ENCODE assay signal across 9 mouse cellular contexts in the genomic region with DNA sequence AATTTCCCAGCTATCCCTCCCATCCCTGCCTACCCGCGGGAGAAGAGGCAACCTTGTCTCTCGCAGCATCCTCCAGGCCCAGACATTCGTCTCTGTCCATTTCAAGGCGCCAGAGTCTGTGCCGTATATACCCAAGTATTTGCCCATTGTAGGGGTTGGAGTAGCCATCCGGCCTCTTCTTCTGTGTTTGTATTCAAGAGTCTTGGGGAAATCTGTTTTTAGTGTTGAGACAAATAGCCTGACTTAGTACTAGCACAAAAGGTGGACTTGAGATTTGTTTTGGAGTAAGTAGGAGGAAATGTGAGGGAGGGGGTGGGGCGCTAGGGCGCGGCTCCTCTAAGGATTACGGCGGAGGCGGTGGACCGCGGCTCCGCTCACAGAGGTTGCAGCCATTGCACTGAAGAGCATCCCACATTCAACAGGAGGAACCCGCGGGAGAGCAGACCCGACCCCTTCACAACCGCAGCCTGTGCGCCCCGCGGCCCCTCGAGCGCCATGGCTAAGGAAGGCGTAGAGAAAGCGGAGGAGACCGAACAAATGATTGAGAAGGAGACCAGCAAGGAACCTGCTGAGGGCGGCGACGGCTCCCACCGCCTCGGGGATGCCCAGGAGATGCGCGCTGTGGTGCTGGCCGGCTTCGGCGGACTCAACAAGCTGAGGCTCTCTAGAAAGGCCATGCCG. TPM values are rescaled to one million over a fixed set of nuclear protein-coding genes. Genes with fewer than 3 reads are reported as not detected.
DNase-seq lines count a peak whose midpoint lies in the region; ATAC-seq and TF ChIP-seq lines count a peak whose summit lies in the region.
"Had no signal": no experiment of that assay in that cellular context is flagged by ENCODE, and none has a peak within 500 bp of the region (broad histone marks: within the 10 kb centered on the region; RNA-seq: fewer than 3 reads in every experiment).

Gene Vat1l, plus strand, starts transcription at position 392 of the 681 bp plus-strand sequence.

- H3K4me2 ChIP-seq in heart, embryonic 15.5 days = peak within 1 kb of the TSS; percentile 67
- peak within 1 kb of the TSS; percentile 89 for H3K4me2 ChIP-seq in forebrain, embryonic 12.5 days
- H3K4me2 ChIP-seq in stomach, embryonic 14.5 days (replicated peaks; ENCODE audit: low read depth, low read length) = peak within 1 kb of the TSS; percentile 65

- peaks cover 11% of the 10 kb centered on the region for H3K4me1 ChIP-seq in heart, embryonic 15.5 days (replicated peaks)
- H3K4me1 ChIP-seq in brown adipose tissue, adult 24 weeks (ENCODE audit: control insufficient read depth, insufficient read depth, insufficient read length, low read length) = no peaks in the 10 kb centered on the region; the same call in 1 of the 2 replicates
- peaks cover 26% of the 10 kb centered on the region for H3K4me1 ChIP-seq in forebrain, embryonic 12.5 days
- H3K4me1 ChIP-seq in stomach, embryonic 14.5 days (ENCODE audit: control insufficient read depth, insufficient read depth, low read length) = peaks cover 7% of the 10 kb centered on the region; the same call in 1 of the 2 replicates

- no peak for DNase-seq in heart, adult 9 months (ENCODE audit: low spot score in 2 of 2)
- peak; percentile 12 to 21 for DNase-seq in layer of hippocampus, adult 2 months (ENCODE audit: low spot score in 2 of 2)
- no peak for DNase-seq in urinary bladder, postnatal 10 days (ENCODE audit: low spot score)

- under 1% methylated on average over 39 of the region's 39 CpGs for WGBS in heart, embryonic 15.5 days
- WGBS in forebrain, embryonic 12.5 days = under 1% methylated on average over 39 of the region's 39 CpGs
- under 1% methylated on average over 39 of the region's 39 CpGs for WGBS in stomach, embryonic 14.5 days

- H3K27ac ChIP-seq in heart, embryonic 15.5 days = no peak within 1 kb of the TSS
- H3K27ac ChIP-seq in brown adipose tissue, adult 24 weeks (replicated peaks; ENCODE audit: low read depth, low read length) = no peak within 1 kb of the TSS
- H3K27ac ChIP-seq in forebrain, embryonic 12.5 days = 0 out of 2 replicates have a peak within 1 kb of the TSS, but pooled peaks have one; percentile 50
- peak within 1 kb of the TSS; percentile 29; the same call in 1 of the 2 replicates for H3K27ac ChIP-seq in layer of hippocampus, adult 2 months
- H3K27ac ChIP-seq in stomach, embryonic 14.5 days (ENCODE audit: low read length) = no peak within 1 kb of the TSS
- H3K27ac ChIP-seq: liver, embryonic 14.5 days had no signal

- no peak within 1 kb of the TSS for H3K9ac ChIP-seq in heart, embryonic 15.5 days
- H3K9ac ChIP-seq in forebrain, embryonic 12.5 days = peak within 1 kb of the TSS; percentile 68
- H3K9ac ChIP-seq in stomach, embryonic 14.5 days (replicated peaks; ENCODE audit: low read depth, low read length) = no peak within 1 kb of the TSS
- H3K9ac ChIP-seq: liver, embryonic 14.5 days had no signal

- TF ChIP-seq CTCF in layer of hippocampus, adult 2 months (conservative IDR thresholded peaks at IDR 0.05) = no peak

- ATAC-seq in heart, embryonic 15.5 days (replicated peaks; ENCODE audit: insufficient number of reproducible peaks, insufficient read depth, low FRiP score, low read depth) = no peak
- peak; percentile 92 for ATAC-seq in forebrain, embryonic 12.5 days (ENCODE audit: low FRiP score)
- ATAC-seq in megakaryocyte progenitor cell, adult 5-6 weeks (replicated peaks; ENCODE audit: poor library complexity) = peak; percentile 45
- no peak for ATAC-seq in stomach, embryonic 14.5 days (ENCODE audit: insufficient number of reproducible peaks, insufficient read depth, low FRiP score, low read depth)

- no peaks in the 10 kb centered on the region for H3K36me3 ChIP-seq in heart, embryonic 15.5 days
- no peaks in the 10 kb centered on the region for H3K36me3 ChIP-seq in forebrain, embryonic 12.5 days (replicated peaks)
- H3K36me3 ChIP-seq in stomach, embryonic 14.5 days (ENCODE audit: control insufficient read depth, insufficient read depth, low read length) = no peaks in the 10 kb centered on the region

- peak within 1 kb of the TSS; percentile 45 for H3K4me3 ChIP-seq in heart, embryonic 15.5 days
- H3K4me3 ChIP-seq in brown adipose tissue, adult 24 weeks (ENCODE audit: insufficient read depth, low read depth, low read length) = peak within 1 kb of the TSS; percentile 55
- H3K4me3 ChIP-seq in forebrain, embryonic 12.5 days (replicated peaks) = peak within 1 kb of the TSS; percentile 67
- peak within 1 kb of the TSS; percentile 64 for H3K4me3 ChIP-seq in layer of hippocampus, adult 2 months
- peak within 1 kb of the TSS; percentile 30 for H3K4me3 ChIP-seq in stomach, embryonic 14.5 days (ENCODE audit: low read depth, low read length)

- no peaks in the 10 kb centered on the region for H3K9me3 ChIP-seq in heart, embryonic 15.5 days (replicated peaks)
- no peaks in the 10 kb centered on the region for H3K9me3 ChIP-seq in forebrain, embryonic 12.5 days
- no peaks in the 10 kb centered on the region for H3K9me3 ChIP-seq in stomach, embryonic 14.5 days (ENCODE audit: control insufficient read depth, low read depth, low read length)

- H3K27me3 ChIP-seq in heart, embryonic 15.5 days = peaks cover 50% of the 10 kb centered on the region
- peaks cover 14% of the 10 kb centered on the region for H3K27me3 ChIP-seq in forebrain, embryonic 12.5 days
- H3K27me3 ChIP-seq in stomach, embryonic 14.5 days (ENCODE audit: control insufficient read depth, insufficient read depth, low read length) = 0 out of 2 replicates have a peak, but pooled peaks cover 10% of the 10 kb centered on the region

RNA-seq across cellular contexts. Expression of gene Vat1l, which starts in this region (rescaled TPM):
- polyA plus RNA-seq in heart, embryonic 15.5 days (2015; fragmentation: Nextera tagmentation; extraction: Ambion mirVana) = 0.40 and 1.3 TPM in 2 replicates
- polyA plus RNA-seq in brown adipose tissue, adult 24 weeks (2012; ENCODE audit: insufficient read depth, insufficient read length, missing spikeins) = 10.2 and 11.1 TPM in 2 replicates
- polyA plus RNA-seq in forebrain, embryonic 12.5 days (2016; fragmentation: Nextera tagmentation; extraction: Ambion mirVana) = 15.9 and 16.0 TPM in 2 replicates
- 10 to 100 TPM; 13.1 to 16.6 TPM for total RNA-seq in layer of hippocampus, adult 2 months (2021)
- not detected in 2 replicates for total RNA-seq in megakaryocyte progenitor cell, adult 5-6 weeks (2015)
- not detected in 2 replicates for total RNA-seq in megakaryocyte progenitor cell, adult 5-6 weeks (2017)
- 2.0 and 2.1 TPM in 2 replicates for polyA plus RNA-seq in stomach, embryonic 14.5 days (2014; fragmentation: Nextera tagmentation; extraction: Ambion mirVana)

Comparison
In these comparisons a context has a peak if more than half of its experiments do, and no peak if none do; other contexts are left out.
1. RNA of gene Vat1l (total RNA-seq): 13.1 to 16.6 TPM in layer of hippocampus, adult 2 months; not detected in megakaryocyte progenitor cell, adult 5-6 weeks; every median in the first group is over 10 times any median in the second.
2. Peak in ATAC-seq in megakaryocyte progenitor cell, adult 5-6 weeks; RNA of the gene not detected or under 1 TPM.
3. H3K27ac ChIP-seq: peak in forebrain, embryonic 12.5 days (single experiment) and layer of hippocampus, adult 2 months (single experiment); none in heart, embryonic 15.5 days (single experiment), brown adipose tissue, adult 24 weeks (single experiment) and stomach, embryonic 14.5 days (single experiment).
4. DNase-seq: peak in layer of hippocampus, adult 2 months (2 of 2); none in heart, adult 9 months (0 of 2) and urinary bladder, postnatal 10 days (single experiment).
5. Peak in every context shown above with its lines, with median percentiles within 50 percentile points of each other: H3K4me2 ChIP-seq and H3K4me3 ChIP-seq.